Comparison of ENCODE assay signal across 40 mouse cellular contexts in the genomic region with DNA sequence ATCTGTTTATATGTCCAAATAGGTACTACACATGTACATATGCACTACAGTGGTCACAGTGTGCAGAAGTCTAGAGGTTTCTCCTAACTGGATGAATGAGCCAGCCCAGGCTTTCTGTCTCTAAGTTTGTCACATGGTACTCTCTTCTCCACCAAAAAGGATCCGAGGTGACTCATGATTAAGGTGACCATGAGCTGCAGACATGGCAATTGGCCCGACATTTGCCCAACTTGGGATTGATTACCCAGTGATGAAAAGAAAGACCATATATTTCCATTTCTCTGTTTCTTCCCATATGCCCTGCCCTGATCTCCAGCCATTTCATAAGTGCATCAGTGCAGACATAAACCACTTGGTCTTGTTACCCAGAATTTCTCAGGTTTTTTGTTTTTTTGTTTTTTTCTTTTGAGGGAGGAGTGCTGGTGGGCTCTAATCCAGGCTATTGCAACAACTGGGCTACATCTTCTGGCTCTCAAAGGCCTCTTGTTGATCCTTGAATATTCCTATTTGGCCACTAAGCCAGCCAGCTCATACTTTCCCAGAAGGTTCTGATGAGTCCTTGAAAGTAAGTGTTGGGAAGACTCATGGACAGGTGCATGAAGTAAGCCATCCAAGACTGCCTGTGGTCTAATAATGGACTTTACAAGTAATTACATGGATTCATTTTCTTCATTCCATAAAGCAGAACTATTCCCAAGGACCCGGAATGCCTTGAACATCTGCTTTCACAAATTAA. TPM values are rescaled to one million over a fixed set of nuclear protein-coding genes. Genes with fewer than 3 reads are reported as not detected.
"Had no signal": no experiment of that assay in that cellular context is flagged by ENCODE, and none has a peak within 500 bp of the region (broad histone marks: within the 10 kb centered on the region; RNA-seq: fewer than 3 reads in every experiment).

No protein-coding gene starts in this region.

- DNase-seq: gastrocnemius, postnatal 14 days; heart, adult 2 months; heart, postnatal 10 days; heart, postnatal 4 days; kidney, adult 2 months; kidney, adult 9 months; kidney, postnatal 14 days; kidney, postnatal 36 days; liver; liver, embryonic 13.5 days had no signal

- ATAC-seq: inflammation-experienced regulatory T-cells, adult 6 months; intestine, embryonic 15.5 days; intestine, postnatal 0 days had no signal

RNA-seq across cellular contexts. Expression of a gene that starts 40.7 kb away (rescaled TPM):
- total RNA-seq: gastrocnemius, adult 18-20 months; gastrocnemius, adult 8-10 months; gastrocnemius, postnatal 14 days; gastrocnemius, postnatal 4 days; granulocyte monocyte progenitor cell, adult 5-6 weeks; heart, adult 2 months; heart, postnatal 10 days; heart, postnatal 25 days; heart, postnatal 4 days; layer of hippocampus, adult 2 months; layer of hippocampus, postnatal 10 days; layer of hippocampus, postnatal 25 days; left cerebral cortex, adult 2 months; left cerebral cortex, postnatal 14 days; left cerebral cortex, postnatal 36 days had no signal
- polyA plus RNA-seq: heart, embryonic 10.5 days; heart, embryonic 12.5 days; heart, embryonic 14.5 days; heart, embryonic 16.5 days; hindbrain, embryonic 10.5 days; hindbrain, embryonic 12.5 days; hindbrain, embryonic 14.5 days; hindbrain, embryonic 16.5 days; inflammation-experienced regulatory T-cells, adult 6 months; intestine, embryonic 15.5 days; intestine, postnatal 0 days; kidney, embryonic 15.5 days; kidney, postnatal 0 days; large intestine, adult 2 months; limb, embryonic 10.5 days; limb, embryonic 12.5 days; limb, embryonic 14.5 days; liver, embryonic 11.5 days; liver, embryonic 13.5 days; liver, embryonic 15.5 days had no signal
